Mouse (Mus musculus) kidney, adult 8-10 months (tissue): Measurements from ENCODE around the gene Nav1.

Source experiments
- DNase-seq, 2 experiments: peaks; one replicate each; pipeline ENCODE4 v3.0.0; 2022

The Nav1 gene

GRCm38 (mm10) chr1:135615715-135616641 lies 8.9 kb upstream of the Nav1 start:
- DNase-seq = peak; percentile 21 to 41

GRCm38 (mm10) chr1:135609621-135610020 lies 2.5 kb upstream of the Nav1 start:
- no peak for DNase-seq

GRCm38 (mm10) chr1:135606355-135607015 lies 610 bp downstream of the Nav1 start:
- no peak for DNase-seq

- no peak for DNase-seq
Measured at GRCm38 (mm10) chr1:135605530-135605929, 1.6 kb downstream of the Nav1 start.

- no peak for DNase-seq
Measured at GRCm38 (mm10) chr1:135604361-135605052, 2.6 kb downstream of the Nav1 start.

- DNase-seq = no peak
Measured at GRCm38 (mm10) chr1:135603121-135603870, 3.8 kb downstream of the Nav1 start.

GRCm38 (mm10) chr1:135600023-135601005 lies 6.8 kb downstream of the Nav1 start:
- DNase-seq = no peak

- no peak for DNase-seq
Measured at GRCm38 (mm10) chr1:135598251-135598879, 8.7 kb downstream of the Nav1 start.

- DNase-seq = no peak
Measured at GRCm38 (mm10) chr1:135594279-135594903, 12.7 kb downstream of the Nav1 start.

- DNase-seq = no peak
Measured at GRCm38 (mm10) chr1:135593560-135594278, 13.4 kb downstream of the Nav1 start.

GRCm38 (mm10) chr1:135590776-135591175 lies 16.3 kb downstream of the Nav1 start:
- peak in 1 of 2 experiments; percentile 7 for DNase-seq

GRCm38 (mm10) chr1:135588973-135589372 lies 18.1 kb downstream of the Nav1 start:
- no peak for DNase-seq

GRCm38 (mm10) chr1:135586903-135587302 lies 20.2 kb downstream of the Nav1 start:
- no peak for DNase-seq

GRCm38 (mm10) chr1:135585573-135585972 lies 21.5 kb downstream of the Nav1 start:
- DNase-seq = no peak

- no peak for DNase-seq
Measured at GRCm38 (mm10) chr1:135584587-135585541, 22.2 kb downstream of the Nav1 start.

GRCm38 (mm10) chr1:135583678-135584515 lies 23.2 kb downstream of the Nav1 start:
- DNase-seq = peak in 1 of 2 experiments; percentile 8

- no peak for DNase-seq
Measured at GRCm38 (mm10) chr1:135583081-135583677, 23.9 kb downstream of the Nav1 start.
